Mouse (Mus musculus) ES-E14 (cell line): ENCODE data around the gene Clca3a1.

Experiments used
- CHD2 ChIP-seq: IDR thresholded peaks from 2 replicates; pipeline ENCODE4 v1.6.1; 2014; ENCODE audit warnings: mild to moderate bottlenecking, low read depth, low read length, inconsistent platforms
- HCFC1 ChIP-seq: IDR thresholded peaks from 2 replicates; pipeline ENCODE4 v1.6.1; 2012; ENCODE audit warnings: low read length, inconsistent platforms, borderline replicate concordance; ENCODE audit not compliant: insufficient read depth
- MAFK ChIP-seq: IDR thresholded peaks from 2 replicates; pipeline ENCODE4 v1.6.1; 2014; ENCODE audit warnings: mild to moderate bottlenecking, low read depth, low read length, inconsistent platforms; ENCODE audit not compliant: insufficient read depth
- ZC3H11A ChIP-seq: IDR thresholded peaks from 2 replicates; pipeline ENCODE4 v1.6.1; 2012; ENCODE audit warnings: low read depth, mild to moderate bottlenecking, inconsistent platforms, low read length, borderline replicate concordance

GRCm38 (mm10) chr3:144759719-144760118, 1.1 kb downstream of the Clca3a1 start:
- TF ChIP-seq CHD2 (no peak), MAFK (no peak), HCFC1 (no peak), ZC3H11A (no peak)
